Mouse (Mus musculus) neural tube, embryonic 10.5 days (tissue): ENCODE data around the gene Lyzl4.
"Not testable (repeated sequence)": the region's sequence is repeated elsewhere in the genome, so short reads cannot be mapped to it uniquely, and the experiment has no call there.

ENCODE experiments used
- DNase-seq: peaks from one replicate; pipeline ENCODE4 v3.0.0-alpha.2; 2017; ENCODE audit warnings: low spot score; ENCODE audit errors: extremely low spot score

The Lyzl4 gene

DNA sequence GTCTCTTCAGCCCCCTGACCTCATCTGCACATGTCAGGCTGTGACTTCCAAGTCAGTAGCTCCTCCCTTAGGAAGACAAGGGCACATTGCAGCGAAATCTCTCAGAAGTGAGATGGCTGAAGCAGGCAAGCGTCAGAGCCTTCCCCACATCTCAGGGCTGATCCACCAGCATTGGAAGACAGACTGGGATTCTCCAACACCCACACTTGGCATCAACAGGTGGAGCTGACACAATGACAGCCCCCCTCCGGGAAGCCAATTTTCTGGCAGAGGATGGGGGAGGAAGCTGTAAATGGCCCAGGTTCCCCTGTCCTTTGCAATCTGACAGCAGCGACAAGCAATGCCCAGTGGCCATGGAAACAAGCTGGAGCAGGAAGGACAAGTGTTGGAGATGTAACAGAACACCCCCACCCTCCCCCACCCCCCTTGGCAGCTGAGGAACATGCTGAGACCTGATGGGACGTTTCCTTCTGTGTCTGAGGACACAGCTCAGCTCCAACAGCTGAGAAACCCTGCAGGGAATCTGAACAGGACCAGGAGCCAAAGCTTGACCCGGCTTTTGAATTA, 41.0 kb downstream of the Lyzl4 start:
- DNase-seq, result peak; percentile 20

DNA sequence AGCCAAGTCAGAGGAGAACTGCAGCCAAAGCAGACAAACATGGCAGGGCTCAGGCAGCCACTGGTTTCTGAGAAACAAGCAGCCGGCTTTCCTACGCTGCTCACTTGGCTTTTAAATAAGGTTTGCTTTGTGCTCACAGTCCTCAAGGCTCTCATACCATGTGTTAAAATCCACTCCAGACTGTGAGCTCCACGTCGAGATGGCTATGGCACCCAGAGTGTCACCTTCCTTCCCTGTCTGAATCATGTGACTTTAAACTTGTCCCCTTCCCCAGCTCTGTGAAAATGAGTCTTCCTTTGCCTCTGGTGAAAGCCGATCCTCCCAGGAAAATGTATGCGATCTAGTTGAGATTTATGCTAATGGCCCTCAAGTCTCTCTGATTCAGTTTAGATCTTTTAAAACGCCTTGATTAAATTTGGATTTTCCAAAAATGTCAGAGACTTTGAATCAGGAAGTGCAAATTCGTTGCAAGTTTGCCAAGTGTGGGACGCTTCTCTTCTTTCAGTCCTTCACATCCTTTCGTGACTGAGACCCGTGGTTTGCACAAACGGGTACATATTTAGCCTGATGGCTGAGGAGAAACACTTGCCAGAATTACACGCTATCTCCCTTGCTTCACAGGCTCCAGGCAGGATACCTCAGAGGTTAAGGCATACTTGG, 41.6 kb downstream of the Lyzl4 start:
- no peak for DNase-seq

DNA sequence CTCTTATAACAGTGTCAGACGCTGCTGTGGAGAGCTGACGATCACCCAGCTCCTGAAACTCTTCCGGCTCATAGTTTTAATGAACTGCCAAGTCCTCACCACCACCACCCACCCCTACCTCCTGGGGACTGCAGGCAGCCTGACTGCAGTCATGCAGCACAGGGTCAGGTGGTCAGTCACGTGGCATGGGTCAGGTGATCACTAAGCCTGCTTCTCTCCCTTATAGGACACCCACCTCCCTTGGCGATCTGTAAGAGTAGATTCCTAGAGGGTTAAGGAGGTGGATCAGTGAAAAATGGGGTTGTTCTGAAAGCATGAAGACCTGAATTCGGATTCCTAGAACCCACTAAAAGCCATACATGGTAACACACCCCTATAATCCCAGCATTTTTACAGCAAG, 42.3 kb downstream of the Lyzl4 start:
- DNase-seq, result no peak

DNA sequence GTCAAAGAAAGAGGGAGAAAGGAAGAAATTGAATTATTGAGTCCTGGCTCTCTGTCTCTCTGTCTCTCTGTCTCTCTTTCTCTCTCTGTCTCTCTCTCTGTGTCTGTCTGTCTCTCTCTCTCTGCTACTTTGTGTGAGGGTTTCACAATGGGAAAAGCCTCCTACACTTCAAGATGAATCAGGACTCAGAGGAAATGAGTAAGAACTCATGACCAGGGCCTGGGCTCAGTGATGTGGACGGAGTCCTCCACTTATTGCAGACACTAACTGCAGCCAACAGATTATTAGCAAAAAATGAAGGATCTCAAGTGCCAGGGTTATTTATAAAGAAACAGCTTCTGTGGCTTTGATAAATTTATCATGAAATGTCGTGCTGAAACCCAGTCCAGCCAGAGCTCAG, 43.8 kb downstream of the Lyzl4 start:
- DNase-seq, result no peak

DNA sequence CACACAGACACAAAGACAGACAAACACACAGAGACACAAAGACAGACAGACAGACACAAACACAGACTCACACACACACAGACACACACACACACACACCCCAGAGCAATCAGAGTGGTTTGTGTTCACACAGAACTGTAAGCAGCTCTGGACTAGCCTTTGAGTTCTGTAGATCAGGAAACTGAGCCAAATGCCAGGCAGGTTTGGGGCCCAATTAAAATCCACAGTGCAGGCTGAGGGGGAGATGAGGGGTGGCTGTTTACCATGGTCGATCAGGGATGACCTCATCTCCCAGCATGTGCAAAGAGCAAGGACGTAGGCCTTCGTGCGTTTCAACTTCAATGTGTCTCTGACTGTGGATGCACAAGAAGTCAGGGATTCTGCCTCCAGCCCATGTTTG, 47.1 kb downstream of the Lyzl4 start:
- no peak for DNase-seq

DNA sequence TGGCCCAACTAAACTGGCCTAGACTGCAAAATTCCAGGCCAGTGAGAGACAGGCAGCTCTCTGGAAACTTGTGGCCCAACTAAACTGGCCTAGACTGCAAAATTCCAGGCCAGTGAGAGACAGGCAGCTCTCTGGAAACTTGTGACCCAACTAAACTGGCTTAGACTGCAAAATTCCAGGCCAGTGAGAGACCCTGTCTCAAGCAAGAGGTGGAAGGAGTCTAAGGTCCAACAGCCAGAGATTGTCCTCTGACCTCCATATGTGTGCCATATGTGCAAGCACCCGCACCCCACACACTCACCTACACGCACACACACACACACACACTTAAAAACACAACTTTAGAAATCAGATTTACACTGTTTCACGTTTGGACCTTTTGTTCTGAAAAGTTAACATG, 48.1 kb downstream of the Lyzl4 start:
- not testable (repeated sequence) for DNase-seq

DNA sequence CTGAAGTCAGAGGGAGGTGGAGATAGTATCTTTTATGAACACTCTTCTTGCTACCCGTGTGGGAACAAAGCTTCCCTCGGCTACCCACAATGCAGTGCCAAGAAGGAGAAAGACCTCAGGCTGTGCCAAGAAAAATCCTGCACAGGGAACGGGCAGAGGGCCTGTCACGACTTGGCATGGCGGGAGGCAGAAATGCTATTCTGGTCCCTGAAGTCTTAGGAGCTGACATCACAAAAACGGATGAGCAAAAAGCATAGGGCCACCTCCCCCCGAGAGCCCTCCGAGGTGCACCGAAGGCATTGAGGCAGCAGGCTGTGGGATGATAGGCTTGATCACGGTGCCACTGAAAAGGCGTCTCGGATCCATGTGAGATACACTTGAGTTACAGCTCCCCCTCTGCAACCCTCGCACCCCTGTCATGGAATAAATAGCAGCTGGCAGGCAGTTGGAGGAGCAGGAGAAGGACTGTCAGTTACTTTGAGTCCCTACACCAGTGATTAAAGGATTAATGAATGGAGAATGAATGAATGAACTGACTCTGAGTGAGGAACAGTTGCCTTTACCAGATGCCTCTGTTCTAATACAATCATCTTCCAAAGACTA, 48.8 kb downstream of the Lyzl4 start:
- DNase-seq, result no peak

DNA sequence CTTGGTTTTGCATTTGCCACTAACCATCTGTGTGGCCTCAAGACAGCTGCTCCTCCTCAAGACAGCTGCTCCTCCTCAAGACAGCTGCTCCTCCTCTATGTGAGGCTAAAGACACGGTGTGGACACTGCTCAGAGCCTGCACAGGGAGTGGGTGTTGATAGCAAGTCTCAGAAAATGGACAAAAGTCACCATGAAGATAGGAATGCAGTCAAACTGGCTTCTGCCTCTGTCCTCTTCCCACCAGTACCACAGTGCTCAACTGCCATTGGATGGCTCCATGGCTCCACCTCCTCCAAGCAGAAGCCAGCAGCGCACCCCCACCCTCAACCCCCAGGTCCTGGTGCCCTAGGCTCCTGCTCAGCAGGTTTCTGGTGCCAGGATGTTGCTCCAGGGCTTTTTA, 52.4 kb downstream of the Lyzl4 start:
- DNase-seq, result no peak

DNA sequence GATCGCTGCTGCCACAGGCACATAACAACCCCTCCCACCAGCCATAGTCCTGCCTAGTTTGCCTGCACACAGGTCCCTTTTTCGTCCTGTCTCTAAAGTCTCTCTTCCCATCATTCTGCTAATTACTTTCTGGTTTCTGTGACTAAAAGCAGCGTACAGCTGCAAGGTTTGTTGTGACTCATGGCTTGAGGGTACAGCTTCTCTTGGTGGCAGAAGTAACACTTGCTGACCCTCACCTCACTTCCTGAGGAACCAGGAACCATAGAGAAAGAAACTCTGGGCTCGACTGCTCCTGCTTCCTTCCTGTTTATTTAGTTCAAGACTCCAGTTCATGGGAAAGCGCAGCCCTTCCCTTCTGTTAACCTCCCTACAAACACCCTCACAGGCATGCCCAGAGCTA, 67.5 kb downstream of the Lyzl4 start:
- DNase-seq, result no peak

DNA sequence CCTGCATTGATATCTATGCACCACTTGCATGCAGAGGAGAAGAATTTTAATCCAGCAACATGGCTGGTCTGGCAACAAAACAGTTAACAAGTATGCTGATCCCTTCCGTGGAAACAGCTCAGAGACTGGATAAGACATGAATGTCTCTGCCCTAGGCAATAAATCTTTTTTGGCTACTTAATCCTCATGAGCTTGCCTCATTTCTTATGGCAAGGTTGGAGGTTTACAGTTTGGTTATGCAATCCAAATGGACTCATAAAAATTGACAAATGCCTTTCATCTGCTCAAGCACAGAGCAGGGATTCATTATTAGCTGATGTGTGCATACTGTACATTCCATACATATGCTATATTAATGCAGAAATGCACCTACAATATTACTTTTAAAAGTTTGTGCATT, 73.4 kb downstream of the Lyzl4 start:
- no peak for DNase-seq

DNA sequence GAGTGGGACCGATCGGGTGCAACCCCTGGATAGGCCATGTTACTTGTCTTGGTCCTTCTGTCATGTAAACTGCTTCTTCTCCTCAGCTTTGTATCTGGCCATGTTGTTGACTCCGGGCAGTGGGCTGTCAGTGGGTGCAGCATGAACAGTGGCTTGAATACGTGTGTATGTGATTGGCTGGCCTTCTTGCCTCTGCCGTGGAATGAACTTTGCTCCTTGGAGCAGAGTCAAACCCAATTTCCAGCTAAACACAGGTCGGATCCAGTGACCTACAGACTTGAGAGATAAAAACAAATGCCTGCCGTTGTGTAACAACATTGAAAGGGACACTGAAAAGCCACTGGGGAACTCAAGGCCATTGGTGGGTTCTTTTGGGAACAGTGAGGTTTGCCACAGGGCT, 75.5 kb downstream of the Lyzl4 start:
- DNase-seq, result no peak

DNA sequence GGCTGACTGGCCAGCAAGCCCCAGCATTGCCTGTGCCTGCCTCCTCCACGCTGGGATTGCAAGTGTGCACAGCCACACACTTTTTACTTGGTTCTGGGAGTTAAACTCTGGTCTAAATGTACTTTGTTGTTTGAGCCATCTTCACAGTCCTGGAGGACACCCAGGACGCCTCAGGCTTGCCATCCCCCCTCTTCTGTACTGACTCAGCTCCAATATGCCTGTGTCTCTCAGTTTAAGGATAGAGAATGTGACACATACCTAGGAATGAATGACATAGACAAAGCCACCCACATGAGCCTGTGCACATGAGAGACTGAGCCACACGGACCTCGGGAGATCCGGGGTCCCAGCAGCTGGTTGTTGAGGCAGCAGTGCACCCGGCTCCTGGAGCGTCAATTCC, 78.6 kb downstream of the Lyzl4 start:
- DNase-seq, result no peak

DNA sequence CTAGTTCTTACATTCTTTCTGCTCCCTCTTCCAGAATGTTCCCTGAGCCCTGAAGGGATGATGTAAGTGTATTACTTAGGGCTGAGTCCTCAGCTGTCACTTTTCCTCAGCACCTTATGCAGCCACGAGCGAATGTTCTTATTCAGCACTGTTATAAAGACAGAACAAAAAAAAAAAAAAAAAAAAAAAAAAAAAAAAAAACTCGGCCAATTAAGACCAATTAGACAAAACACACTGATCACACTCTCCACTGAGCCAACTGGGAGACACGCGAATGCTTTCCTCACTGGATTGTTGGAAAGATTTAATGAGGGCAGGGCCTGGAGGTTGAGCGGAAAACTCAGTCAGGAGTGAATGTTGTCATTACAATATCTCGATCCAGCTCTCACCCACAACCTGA, 81.4 kb downstream of the Lyzl4 start:
- DNase-seq, result no peak

DNA sequence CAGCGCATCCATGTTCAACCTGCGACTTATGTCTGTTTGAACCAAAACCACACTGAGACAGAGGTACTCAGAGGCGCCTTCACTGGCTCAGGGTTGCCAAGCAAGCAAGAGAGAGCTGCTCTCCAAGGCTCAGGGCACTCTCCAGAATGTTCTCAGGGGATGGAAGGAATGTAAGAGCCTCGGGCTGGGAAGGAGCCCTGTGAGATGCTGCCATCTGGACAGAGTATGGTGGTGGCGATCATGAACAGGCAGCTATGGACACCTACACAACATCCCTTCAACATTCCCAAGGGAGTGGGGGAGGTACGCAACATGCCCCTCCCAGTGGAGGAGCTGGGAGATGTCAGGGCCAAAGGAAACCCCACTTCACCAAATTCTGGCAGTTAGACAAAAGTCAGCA, 83.7 kb downstream of the Lyzl4 start:
- DNase-seq, result no peak

DNA sequence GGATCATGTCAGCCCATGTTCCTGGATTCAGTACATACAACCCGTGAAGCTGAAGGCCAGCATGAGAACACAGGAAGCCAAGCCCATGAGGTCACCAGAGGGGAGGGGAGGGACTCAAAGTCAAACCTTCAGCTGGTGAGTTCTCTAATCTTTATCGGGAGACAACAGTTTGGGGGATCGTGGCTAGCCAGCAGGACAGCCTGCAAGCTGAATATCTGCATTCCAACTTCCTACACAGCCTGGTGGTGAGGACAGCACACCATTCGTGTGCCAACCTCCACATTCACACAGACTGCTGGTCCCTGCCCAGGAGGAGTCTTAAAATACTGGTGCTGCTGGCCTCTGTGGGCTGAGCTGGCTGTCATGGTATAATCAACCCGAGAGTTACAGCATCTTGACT, 85.0 kb downstream of the Lyzl4 start:
- no peak for DNase-seq

DNA sequence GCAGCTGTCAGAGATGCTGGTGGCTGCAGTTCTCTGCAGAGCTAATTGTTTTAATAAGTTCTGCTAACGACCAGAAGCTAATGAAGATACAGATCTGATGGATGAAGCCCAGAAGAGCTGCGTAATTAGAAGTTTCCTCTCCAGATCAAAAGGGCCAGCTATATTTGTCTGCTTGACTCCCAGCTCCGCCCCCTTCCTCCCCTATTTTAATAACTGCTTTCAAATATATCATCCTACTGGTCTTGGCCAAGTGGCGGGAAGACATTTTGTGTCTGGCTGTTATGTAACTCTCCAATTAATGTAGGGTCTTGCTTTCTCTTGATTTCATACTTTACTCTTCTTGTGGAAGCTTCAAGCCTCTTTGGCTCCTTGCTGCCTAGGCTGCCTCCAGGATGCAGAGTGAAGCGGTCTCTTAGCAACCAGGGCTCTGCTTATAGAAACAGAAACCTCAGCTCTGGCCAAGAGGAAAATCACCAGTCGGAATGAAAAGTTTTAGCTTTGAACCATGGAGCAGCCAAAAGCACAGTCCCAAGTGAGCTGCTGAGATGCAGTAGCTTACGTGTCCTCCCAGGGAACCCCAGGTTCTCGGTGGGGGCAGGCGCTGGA, 86.4 kb downstream of the Lyzl4 start:
- DNase-seq, result no peak

DNA sequence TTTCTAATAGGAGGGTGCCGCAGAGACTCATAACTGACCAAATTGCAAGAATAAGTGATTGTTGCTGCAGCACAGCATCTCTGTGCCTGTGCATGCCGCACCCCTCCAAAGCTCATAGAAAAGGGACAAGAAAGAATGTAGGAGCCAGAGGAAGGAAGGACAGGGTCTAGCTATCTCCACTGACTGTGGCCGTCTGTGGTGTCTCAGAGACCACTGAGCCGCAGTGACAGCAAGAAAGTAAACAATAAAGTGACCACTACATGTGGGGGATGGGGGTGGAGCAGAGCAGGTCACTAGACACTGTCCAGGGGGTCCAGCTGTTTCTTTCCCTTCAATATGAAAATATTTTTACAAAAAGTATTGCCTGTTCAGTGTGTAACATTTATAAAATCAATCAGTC, 88.3 kb downstream of the Lyzl4 start:
- DNase-seq, result no peak

DNA sequence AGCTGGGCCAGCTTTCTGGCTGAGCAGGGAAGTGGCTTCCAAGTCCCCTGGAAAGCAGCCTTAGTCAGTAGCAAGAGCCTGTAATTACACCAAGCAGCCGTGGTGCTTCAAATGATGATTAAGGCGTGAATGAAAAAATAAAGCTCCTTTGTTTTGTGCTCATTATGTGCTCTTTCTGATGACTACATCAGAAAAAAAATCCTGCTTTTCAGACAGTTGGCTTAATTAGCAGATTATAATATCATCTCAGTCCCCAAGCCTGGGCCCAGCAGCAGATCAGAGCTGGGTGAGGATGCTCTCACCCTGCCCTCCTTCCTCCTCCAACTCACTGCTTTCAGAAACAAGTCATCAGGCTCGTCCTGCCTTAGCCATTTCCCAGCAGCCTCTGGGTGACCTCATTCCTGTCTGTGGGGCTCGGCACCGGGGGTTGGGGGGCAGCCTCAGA, 91.5 kb downstream of the Lyzl4 start:
- DNase-seq, result no peak

DNA sequence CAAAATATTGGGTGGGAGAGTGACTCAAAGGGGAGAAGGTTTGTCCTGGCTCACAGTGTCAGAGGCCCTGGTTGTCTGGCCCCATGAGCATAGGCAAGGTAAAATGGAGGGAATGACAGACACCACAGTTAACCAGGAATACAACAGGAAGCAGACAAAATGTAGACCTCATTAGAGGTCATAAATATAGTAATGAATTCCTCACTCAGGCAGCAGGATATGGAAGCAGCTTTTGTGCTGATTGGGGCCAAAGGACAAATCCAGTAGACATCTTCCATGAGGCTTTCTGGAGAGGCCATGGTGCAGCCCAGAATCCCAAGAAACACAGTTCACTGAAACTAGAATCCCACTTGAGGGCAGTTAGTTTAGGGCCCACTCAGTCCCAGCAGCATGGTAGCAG, 92.5 kb downstream of the Lyzl4 start:
- DNase-seq, result no peak

DNA sequence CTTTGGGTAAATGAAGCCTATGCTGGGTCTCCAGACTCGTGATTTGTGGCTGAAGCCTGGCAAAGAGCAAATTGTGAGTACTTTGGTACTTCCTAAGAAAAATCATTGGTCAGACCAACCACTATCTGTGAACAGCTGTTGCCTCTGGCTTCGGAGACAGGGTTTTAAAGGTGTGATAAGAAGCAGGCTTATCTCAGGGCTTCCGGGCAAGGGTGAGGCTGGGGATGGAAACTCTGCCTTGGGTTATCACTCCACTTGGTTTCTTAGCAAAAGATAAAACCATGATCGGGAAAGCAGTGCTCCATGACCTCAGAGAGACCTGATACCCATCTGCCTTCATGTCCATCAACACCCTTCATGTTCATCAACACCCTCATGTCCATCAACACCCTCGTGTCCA, 92.9 kb downstream of the Lyzl4 start:
- DNase-seq, result no peak

DNA sequence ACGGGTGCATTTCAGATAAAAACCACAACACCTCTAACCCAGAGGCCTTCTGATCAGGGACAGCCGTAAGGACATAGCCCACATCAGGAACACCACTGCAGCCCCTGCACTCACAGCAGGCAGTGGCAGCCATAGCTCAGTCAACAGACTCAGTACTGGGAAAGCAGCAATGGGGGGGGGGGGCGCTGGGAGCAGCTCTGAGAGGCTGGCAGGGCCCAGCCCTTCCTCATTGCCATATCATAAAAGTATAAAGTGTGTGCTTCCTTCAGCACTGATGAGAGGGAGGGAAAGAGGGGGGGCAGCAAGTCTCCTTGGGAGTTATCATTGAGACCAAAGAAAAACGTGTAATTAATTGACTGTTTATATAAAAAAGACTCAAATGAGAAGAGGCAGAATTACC, 94.5 kb downstream of the Lyzl4 start:
- no peak for DNase-seq

DNA sequence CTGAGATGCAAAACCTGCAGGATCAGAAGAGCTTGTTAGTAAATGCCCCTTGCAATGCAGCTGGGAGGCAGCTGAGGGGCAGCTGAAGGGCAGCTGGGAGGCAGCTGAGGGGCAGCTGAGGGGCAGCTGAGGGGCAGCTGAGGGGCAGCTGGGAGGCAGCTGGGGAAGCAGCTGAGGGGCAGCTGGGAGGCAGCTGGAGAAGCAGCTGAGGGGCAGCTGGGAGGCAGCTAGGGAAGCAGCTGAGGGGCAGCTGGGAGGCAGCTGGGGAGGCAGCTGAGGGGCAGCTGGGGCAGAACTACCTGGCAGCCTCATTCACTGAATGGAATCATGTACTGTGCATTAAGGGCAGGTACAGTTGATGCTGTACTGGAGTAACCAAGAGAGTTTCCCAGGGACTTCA, 100.4 kb downstream of the Lyzl4 start:
- DNase-seq, result no peak

DNA sequence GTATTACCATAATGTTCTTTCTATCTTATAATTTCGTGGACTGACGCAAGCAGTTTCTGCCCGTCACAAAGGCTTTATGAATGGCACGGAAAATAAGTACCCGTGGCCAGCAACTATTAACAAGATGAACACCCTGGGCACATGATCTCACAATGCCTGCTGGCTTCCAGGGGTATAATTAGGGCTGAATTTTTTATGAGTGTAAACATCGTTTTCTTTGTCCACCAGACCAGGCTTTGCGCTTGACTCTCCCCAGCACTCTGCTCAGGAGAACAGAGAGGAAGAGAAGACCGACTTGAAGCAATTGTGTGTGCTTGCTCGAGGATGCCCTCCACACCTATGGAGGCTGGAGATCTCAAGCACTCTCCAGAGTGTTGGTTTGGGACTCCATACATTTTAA, 109.3 kb downstream of the Lyzl4 start:
- no peak for DNase-seq
